Mouse (Mus musculus): ENCODE data around the gene Padi6. TPM values are rescaled to one million over a fixed set of nuclear protein-coding genes. Genes with fewer than 3 reads are reported as not detected.
A peak's percentile ranks its signal among the peaks of the same experiment; 100 is the strongest.

Padi6 gene
- polyA plus RNA-seq, 1 experiment from 2014 or later, result not detected

- H3K4me3 ChIP-seq, result peak overlapping the region; percentile 92
- peaks cover 53% of the 10 kb centered on the region for H3K36me3 ChIP-seq
- 24% methylated on average over 8 of the region's 8 CpGs for WGBS (ENCODE audit: insufficient replicate concordance)
- no peaks in the 10 kb centered on the region for H3K9me3 ChIP-seq (replicated peaks)
- peak overlapping the region; percentile 80 for H3K4me2 ChIP-seq
- peak overlapping the region; percentile 99 for H3K27ac ChIP-seq
- peak overlapping the region; percentile 94 for H3K9ac ChIP-seq
- H3K27me3 ChIP-seq (replicated peaks), result no peaks in the 10 kb centered on the region
- H3K4me1 ChIP-seq, result peaks cover 74% of the 10 kb centered on the region
- ATAC-seq, result no peak
Observed at GRCm38 (mm10) chr4:140703636-140704035, 38.8 kb downstream of the Padi6 start.

GRCm38 (mm10) chr4:140702611-140703327 is 39.7 kb downstream of the Padi6 start:
- peak overlapping the region; percentile 99 for H3K27ac ChIP-seq
- WGBS (ENCODE audit: insufficient replicate concordance), result under 1% methylated on average over 34 of the region's 68 CpGs
- peak overlapping the region; percentile 94 for H3K9ac ChIP-seq
- H3K4me1 ChIP-seq, result peaks cover 70% of the 10 kb centered on the region
- peak overlapping the region; percentile 80 for H3K4me2 ChIP-seq
- no peaks in the 10 kb centered on the region for H3K27me3 ChIP-seq (replicated peaks)
- peak; percentile 80 for ATAC-seq
- H3K4me3 ChIP-seq, result peak overlapping the region; percentile 92
- no peaks in the 10 kb centered on the region for H3K9me3 ChIP-seq (replicated peaks)
- peaks cover 45% of the 10 kb centered on the region for H3K36me3 ChIP-seq

GRCm38 (mm10) chr4:140701716-140702561 is 40.5 kb downstream of the Padi6 start:
- peak; percentile 4; the same call in 1 of the 2 replicates for ATAC-seq
- Histone ChIP-seq H3K4me1 (peaks cover 65% of the 10 kb centered on the region), H3K9me3 (replicated peaks) (no peaks in the 10 kb centered on the region), H3K36me3 (peaks cover 36% of the 10 kb centered on the region), H3K4me3 (peak overlapping the region; percentile 92), H3K9ac (peak overlapping the region; percentile 94), H3K27me3 (replicated peaks) (no peaks in the 10 kb centered on the region), H3K27ac (peak overlapping the region; percentile 99), H3K4me2 (peak overlapping the region; percentile 80)
- WGBS (ENCODE audit: insufficient replicate concordance), result under 1% methylated on average over 85 of the region's 107 CpGs

DNA sequence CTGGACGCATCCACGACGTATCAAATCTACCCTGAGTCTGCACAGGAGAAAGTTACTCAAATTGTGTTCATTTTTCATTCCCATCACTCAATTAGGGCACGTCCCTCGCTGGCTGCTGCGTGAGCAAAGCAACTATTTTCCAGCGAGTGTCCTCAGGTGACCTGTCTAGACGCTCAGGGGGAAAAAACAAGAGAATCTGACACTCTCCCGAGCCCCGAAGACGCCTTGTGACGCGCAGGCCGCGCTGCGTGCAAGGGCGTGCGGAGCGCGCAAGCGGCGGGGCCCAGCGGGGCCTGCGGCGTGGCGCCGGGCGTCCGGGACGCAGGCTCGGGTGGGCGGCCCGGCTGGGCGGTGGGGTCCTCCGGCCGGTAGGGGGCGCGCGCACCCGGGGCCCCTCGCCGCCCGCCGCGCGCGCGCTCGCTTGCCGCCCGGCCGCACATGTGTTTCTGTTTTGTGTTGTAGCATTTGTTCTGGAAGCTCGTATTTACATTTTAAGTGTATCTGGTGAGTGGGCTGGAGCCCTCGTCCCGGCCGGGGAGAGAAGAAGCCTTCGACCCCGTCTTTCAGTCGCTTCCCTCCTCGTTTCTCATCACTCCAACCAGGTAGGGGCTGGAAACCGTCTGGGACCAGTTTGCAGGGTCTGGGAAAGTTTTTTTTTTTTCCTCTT is 41.3 kb downstream of the Padi6 start:
- H3K9me3 ChIP-seq (replicated peaks), result no peaks in the 10 kb centered on the region
- H3K27me3 ChIP-seq (replicated peaks), result no peaks in the 10 kb centered on the region
- H3K9ac ChIP-seq, result peak overlapping the region; percentile 94
- H3K4me2 ChIP-seq, result peak overlapping the region; percentile 80
- peaks cover 69% of the 10 kb centered on the region for H3K4me1 ChIP-seq
- H3K36me3 ChIP-seq, result peaks cover 29% of the 10 kb centered on the region
- H3K4me3 ChIP-seq, result peak overlapping the region; percentile 92
- WGBS (ENCODE audit: insufficient replicate concordance), result under 1% methylated on average over 61 of the region's 61 CpGs
- H3K27ac ChIP-seq, result peak overlapping the region; percentile 99
- peak; percentile 76 for ATAC-seq

- Histone ChIP-seq H3K4me2 (peak within 1 kb of the TSS; percentile 80), H3K4me3 (peak within 1 kb of the TSS; percentile 92), H3K9ac (peak within 1 kb of the TSS; percentile 94), H3K27me3 (replicated peaks) (no peaks in the 10 kb centered on the region), H3K9me3 (replicated peaks) (no peaks in the 10 kb centered on the region), H3K36me3 (peaks cover 21% of the 10 kb centered on the region), H3K4me1 (peaks cover 69% of the 10 kb centered on the region), H3K27ac (peak within 1 kb of the TSS; percentile 99)
- 5% methylated on average over 20 of the region's 20 CpGs for WGBS (ENCODE audit: insufficient replicate concordance)
- no peak for ATAC-seq
Observed at GRCm38 (mm10) chr4:140700269-140701018, 42.0 kb downstream of the Padi6 start, which contains the start of gene Rcc2. TSS of gene Rcc2 (plus strand) at chr4:140700541.

GRCm38 (mm10) chr4:140699441-140700127 is 42.9 kb downstream of the Padi6 start:
- 7% methylated on average over 29 of the region's 29 CpGs for WGBS (ENCODE audit: insufficient replicate concordance)
- peaks cover 13% of the 10 kb centered on the region for H3K36me3 ChIP-seq
- peak; percentile 68 for ATAC-seq
- H3K4me2 ChIP-seq, result peak overlapping the region; percentile 80
- H3K4me1 ChIP-seq, result peaks cover 69% of the 10 kb centered on the region
- no peaks in the 10 kb centered on the region for H3K27me3 ChIP-seq (replicated peaks)
- H3K4me3 ChIP-seq, result peak overlapping the region; percentile 92
- H3K9ac ChIP-seq, result peak overlapping the region; percentile 94
- H3K9me3 ChIP-seq (replicated peaks), result no peaks in the 10 kb centered on the region
- peak overlapping the region; percentile 99 for H3K27ac ChIP-seq

GRCm38 (mm10) chr4:140695675-140696585 is 46.5 kb downstream of the Padi6 start:
- peak overlapping the region; percentile 44 for H3K4me3 ChIP-seq

DNA sequence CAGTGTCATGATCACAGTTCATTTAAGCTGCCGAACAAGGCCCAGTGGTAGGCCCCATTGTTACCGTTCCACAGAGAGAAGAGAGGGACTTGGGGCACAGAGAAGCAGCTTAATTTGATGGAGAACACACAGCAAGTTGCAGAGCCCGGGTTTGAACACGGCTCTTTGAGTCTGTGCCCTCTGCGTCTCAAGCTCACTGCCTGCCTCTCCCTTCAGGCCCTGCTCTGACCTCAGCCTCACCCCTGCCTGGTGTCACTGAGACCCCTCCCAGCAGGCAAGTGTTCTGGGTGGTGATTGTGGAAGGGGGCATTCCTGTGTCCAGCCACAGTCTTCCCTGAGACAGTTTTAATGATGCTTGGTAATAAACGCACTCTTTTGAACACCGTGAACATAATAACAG is 47.3 kb downstream of the Padi6 start:
- H3K27ac ChIP-seq, result peak overlapping the region; percentile 84
- H3K4me2 ChIP-seq, result peak overlapping the region; percentile 66; the same call in 1 of the 2 replicates
- peak overlapping the region; percentile 51; the same call in 1 of the 2 replicates for H3K9ac ChIP-seq
- no peak for ATAC-seq
- peaks cover 85% of the 10 kb centered on the region for H3K4me1 ChIP-seq
- H3K9me3 ChIP-seq (replicated peaks), result no peaks in the 10 kb centered on the region
- H3K36me3 ChIP-seq, result no peaks in the 10 kb centered on the region
- 78% methylated on average over 7 of the region's 7 CpGs for whole genome bisulfite sequencing (ENCODE audit: insufficient replicate concordance)
- H3K27me3 ChIP-seq (replicated peaks), result no peaks in the 10 kb centered on the region
- no peak overlapping the region for H3K4me3 ChIP-seq

More at GRCm38 (mm10) chr4:140695675-140696585, 46.5 kb downstream of the Padi6 start:
- peak overlapping the region; percentile 51 for H3K9ac ChIP-seq
- H3K4me1 ChIP-seq, result peaks cover 85% of the 10 kb centered on the region
- no peaks in the 10 kb centered on the region for H3K27me3 ChIP-seq (replicated peaks)
- 39% methylated on average over 14 of the region's 14 CpGs for WGBS (ENCODE audit: insufficient replicate concordance)
- no peaks in the 10 kb centered on the region for H3K9me3 ChIP-seq (replicated peaks)
- no peaks in the 10 kb centered on the region for H3K36me3 ChIP-seq
- H3K4me2 ChIP-seq, result peak overlapping the region; percentile 66
- H3K27ac ChIP-seq, result peak overlapping the region; percentile 84
- peak; percentile 68 for ATAC-seq

- no peak overlapping the region for H3K4me2 ChIP-seq
- H3K4me3 ChIP-seq, result no peak overlapping the region
- 50% methylated on average over 1 of the region's 1 CpGs for WGBS (ENCODE audit: insufficient replicate concordance)
- no peaks in the 10 kb centered on the region for H3K27me3 ChIP-seq (replicated peaks)
- no peaks in the 10 kb centered on the region for H3K36me3 ChIP-seq
- H3K9ac ChIP-seq, result peak overlapping the region; percentile 51; the same call in 1 of the 2 replicates
- no peaks in the 10 kb centered on the region for H3K9me3 ChIP-seq (replicated peaks)
- ATAC-seq, result no peak
- H3K27ac ChIP-seq, result peak overlapping the region; percentile 84
- peaks cover 87% of the 10 kb centered on the region for H3K4me1 ChIP-seq
Observed at GRCm38 (mm10) chr4:140694551-140695060, 47.8 kb downstream of the Padi6 start.

DNA sequence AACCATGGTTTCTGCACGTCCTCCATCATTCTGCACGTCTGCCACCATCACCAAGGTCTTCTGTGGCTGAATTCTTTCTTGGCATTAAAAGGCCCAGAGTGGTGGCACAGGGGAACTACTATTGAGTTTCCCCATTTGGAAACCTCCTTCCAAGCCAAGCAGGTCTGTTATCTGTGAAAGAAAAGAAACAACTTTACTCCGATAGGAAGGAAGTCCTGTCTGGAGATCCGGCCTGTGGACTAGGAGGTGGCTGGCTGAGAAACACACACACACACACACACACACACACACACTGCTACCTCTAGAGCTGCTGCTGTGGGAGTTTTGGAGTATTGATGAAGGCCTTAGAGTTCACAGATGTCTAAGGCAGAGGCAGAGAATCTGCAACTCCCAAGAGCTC is 48.9 kb downstream of the Padi6 start:
- Histone ChIP-seq H3K9ac (no peak overlapping the region), H3K4me1 (peaks cover 87% of the 10 kb centered on the region)
- no peak for ATAC-seq

More for the DNA sequence above, 48.9 kb downstream of the Padi6 start:
- H3K36me3 ChIP-seq, result no peaks in the 10 kb centered on the region
- H3K4me2 ChIP-seq, result no peak overlapping the region; the same call in 1 of the 2 replicates
- no peaks in the 10 kb centered on the region for H3K9me3 ChIP-seq (replicated peaks)
- no peak overlapping the region for H3K4me3 ChIP-seq
- peak overlapping the region; percentile 64 for H3K27ac ChIP-seq
- H3K27me3 ChIP-seq (replicated peaks), result no peaks in the 10 kb centered on the region
- WGBS (ENCODE audit: insufficient replicate concordance), result 24% methylated on average over 4 of the region's 4 CpGs

All from liver, embryonic 12.5 days (tissue).